Mouse (Mus musculus) hematopoietic stem cell, adult 5-6 weeks (primary cell): ENCODE results near the gene C1rb. TPM values are rescaled to one million over a fixed set of nuclear protein-coding genes. Genes with fewer than 3 reads are reported as not detected.
"Not testable (repeated sequence)": the region's sequence is repeated elsewhere in the genome, so short reads cannot be mapped to it uniquely, and the experiment has no call there.

Source experiments
- ATAC-seq, 2 experiments: fragments of 125-278 bp in 1 of 2; replicated peaks in 1 of 2; 2 replicates each; pipeline ENCODE4 v1.8.0; 2016 to 2017; ENCODE audit warnings: inconsistent platforms in 2 of 2, mild to moderate bottlenecking in 2 of 2, moderate number of reproducible peaks in 2 of 2, low read depth in 1 of 2, moderate TSS enrichment in 1 of 2; ENCODE audit not compliant: low FRiP score in 2 of 2, poor library complexity in 2 of 2, severe bottlenecking in 2 of 2, insufficient read depth in 1 of 2, low TSS enrichment in 1 of 2
- total RNA-seq: library from RNA; stranded (forward); fragments of 172-1452, 232-1000 nt; gene quantifications from 2 replicates; pipeline ENCODE4 v1.2.3, GENCODE M21; 2017

The C1rb gene
- total RNA-seq = not detected in 2 replicates

DNA sequence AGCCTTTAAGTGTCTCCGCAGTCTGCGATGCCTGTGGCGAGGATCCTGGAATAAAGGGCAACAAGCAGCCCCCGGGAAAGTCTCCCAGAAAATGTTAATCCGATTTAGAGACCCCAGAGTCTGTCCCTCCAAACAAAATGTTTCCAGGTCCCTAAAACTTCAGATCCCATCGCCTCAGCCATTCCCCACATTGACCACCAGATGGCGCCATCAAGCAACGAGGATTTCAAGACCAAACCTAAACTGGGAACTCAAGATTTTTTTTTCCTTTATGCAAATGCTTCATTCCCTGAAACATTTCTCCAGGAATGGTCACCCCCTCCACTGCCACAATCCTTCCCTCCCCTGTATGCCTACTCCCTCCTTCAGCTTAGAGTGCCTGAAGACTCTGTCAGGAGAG is at the start of gene C1rb:
TSS of gene C1rb (plus strand) at position 269 of the 400 bp plus-strand sequence.
- peak in 1 of 2 experiments; percentile 59; a peak in 2 of 4 replicates for ATAC-seq

- ATAC-seq = peak in 1 of 2 experiments; percentile 46; a peak in 1 of 4 replicates
Observed at GRCm38 (mm10) chr6:124522082-124522481, 48.0 kb upstream of the C1rb start.

GRCm38 (mm10) chr6:124527881-124528280 is 42.2 kb upstream of the C1rb start:
- no peak for ATAC-seq

DNA sequence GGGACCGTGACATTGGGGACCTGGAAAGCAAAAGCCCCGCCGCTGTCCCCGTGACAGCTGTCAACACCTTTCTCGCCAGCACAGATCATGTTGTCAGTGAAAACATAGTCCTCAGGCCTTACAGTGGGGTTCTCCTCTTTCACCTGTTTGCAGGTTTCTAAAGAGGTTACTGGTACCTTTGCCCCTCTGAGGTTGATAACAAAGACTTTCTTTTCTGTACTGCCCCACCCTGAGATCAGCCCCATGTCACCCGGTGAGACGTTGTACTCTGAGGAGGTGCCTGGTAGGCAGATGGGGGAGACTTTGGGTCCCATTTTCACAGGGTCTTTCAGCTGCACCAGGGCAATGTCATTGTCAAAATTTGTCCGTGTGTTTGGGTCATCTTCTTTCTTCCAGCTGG is 39.0 kb upstream of the C1rb start:
- ATAC-seq = no peak

- ATAC-seq = not testable (repeated sequence)
Observed at GRCm38 (mm10) chr6:124536125-124536829, 33.8 kb upstream of the C1rb start.

DNA sequence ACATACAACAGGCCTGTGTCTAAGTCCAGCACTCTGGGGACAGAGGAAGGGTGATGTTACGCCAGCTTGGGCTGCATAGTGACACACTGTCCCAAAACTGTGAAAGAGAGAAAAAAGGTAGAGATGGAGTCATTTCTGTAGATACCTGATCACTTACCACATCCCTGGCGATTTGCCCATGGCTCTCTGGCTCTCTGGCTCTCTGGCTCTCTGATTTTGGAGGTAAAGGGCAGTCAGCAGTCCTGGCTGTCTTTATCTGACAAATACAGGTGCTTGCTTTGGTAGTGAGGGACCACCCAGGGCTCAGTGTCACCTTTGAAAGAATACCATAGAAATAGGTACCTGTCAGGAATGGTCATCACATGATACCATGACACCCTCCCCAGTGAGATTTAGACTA is 28.9 kb upstream of the C1rb start:
- ATAC-seq = not testable (repeated sequence)

- peak; percentile 73 for ATAC-seq
Observed at GRCm38 (mm10) chr6:124542284-124542683, 27.8 kb upstream of the C1rb start, which contains the start of gene C1s1. TSS of gene C1s1 (minus strand) at chr6:124542359.

- no peak for ATAC-seq
Observed at GRCm38 (mm10) chr6:124544466-124544865, 25.6 kb upstream of the C1rb start.

DNA sequence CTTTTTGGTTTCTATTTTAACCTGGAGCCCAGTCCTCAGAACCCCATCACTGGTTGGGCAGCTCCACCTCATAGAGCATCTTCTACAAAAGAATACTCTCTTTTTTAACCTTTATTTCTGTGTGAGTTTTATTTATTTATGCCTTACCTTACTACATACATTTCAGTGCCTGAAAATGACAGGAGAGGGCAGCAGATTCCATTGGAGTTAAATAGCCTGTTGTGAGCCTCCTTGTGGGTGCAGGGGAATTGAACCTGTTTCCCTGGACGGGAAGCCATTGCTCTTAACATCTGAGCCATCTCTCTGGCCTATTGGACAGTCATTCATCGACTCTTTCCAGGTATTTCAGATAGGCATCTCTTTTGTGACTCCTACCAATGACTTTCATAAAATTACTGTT is 24.7 kb upstream of the C1rb start:
- no peak for ATAC-seq

- ATAC-seq = not testable (repeated sequence)
Observed at GRCm38 (mm10) chr6:124547979-124548378, 22.1 kb upstream of the C1rb start.

DNA sequence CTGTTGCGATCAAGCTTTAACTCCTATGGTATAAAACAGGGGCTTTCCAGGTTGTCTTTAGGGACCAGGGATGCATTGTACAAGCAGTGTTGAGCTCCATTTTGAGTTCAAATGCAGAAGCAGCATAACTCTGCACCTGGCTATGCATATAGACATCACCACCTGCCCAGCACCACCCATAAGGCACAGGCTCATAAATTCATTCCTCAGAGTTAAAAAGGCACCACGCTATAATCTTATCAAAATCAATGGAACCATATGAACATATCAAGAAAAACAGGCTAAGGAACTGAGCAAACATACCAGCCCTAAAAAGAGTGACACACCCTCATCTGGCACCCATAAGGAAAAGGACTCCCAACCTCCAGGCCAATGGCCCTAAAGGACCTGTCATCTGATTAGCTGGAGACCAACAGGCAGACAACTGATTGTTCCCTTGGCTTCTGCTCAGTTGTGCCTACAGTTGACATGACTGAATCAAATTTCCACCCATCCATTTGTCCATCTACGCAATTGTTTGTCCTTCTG is 21.0 kb upstream of the C1rb start:
- ATAC-seq = no peak

GRCm38 (mm10) chr6:124552766-124553165 is 17.3 kb upstream of the C1rb start:
- no peak for ATAC-seq

DNA sequence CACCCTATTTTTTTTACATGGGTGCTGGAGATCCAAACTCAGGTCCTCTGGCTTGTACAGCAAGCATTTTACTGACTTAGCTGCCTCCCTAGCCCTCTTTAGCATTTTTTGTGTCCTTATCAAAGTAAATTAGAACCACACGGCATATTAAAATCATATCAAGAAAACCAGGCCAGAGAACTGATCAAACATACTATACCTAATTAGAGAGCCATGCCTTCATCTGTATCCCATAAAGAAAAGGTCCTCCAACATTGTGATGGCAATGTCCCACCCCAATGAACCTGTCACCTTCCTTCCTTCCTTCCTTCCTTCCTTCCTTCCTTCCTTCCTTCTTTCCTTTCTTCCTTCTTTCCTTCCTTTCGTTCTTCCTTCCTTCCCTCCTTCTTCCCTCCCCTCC is 14.1 kb upstream of the C1rb start:
- not testable (repeated sequence) for ATAC-seq

DNA sequence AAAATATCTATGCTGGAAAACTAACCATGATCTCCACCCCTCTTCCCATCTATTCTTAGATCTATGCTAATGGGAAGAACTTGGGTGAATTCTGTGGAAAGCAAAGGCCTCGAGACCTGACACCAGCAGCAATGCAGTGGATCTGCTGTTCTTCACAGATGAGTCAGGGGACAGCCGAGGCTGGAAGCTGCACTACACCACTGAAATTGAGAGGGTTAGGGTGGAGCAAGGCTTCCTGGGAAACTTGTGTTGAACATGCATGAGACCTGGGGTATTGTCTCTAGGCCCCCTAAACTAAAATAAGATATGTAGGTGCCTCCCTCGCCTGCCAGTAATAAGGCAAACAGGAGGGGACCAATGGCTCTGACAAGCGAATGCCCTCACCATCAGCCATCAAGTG is 8.9 kb upstream of the C1rb start:
- not testable (repeated sequence) for ATAC-seq

- not testable (repeated sequence) for ATAC-seq
Observed at GRCm38 (mm10) chr6:124561611-124562010, 8.5 kb upstream of the C1rb start.

DNA sequence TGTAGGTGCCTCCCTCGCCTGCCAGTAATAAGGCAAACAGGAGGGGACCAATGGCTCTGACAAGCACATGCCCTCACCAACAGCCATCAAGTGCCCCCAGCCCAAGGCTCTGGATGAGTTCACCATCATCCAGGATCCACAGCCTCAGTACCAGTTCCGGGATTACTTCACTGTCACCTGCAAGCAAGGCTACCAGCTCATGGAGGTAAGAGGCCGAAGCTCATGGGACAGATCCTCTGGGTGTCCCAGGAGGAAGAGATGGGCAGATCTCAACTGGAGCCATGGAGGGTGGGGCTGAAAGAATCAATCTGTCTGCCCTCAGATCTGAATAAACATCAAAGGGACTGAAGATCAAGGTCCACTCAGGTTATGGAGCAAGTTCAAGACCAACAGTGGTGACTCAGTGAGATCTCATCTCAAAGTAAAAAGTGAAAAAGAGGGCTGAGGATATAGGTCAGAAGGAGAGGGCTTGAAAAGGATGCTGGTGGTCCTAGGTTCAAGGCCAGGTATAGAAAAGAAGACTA is 5.1 kb downstream of the C1rb start:
- not testable (repeated sequence) for ATAC-seq

DNA sequence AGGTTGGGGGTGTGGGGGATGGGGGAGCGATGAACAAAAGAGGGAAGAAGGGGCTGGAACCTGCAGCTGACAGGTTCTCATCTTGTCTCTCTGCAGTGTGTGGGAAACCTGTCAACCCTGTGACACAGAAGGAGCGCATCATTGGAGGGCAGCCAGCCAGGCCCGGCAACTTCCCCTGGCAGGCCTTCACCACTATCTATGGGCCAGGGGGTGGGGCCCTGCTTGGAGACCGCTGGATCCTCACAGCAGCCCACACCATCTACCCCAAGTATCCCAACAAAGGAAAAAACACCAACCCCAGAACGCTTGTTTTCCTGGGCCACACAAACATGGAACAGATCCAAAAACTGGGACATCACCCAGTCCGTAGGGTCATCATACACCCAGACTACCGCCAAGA is 10.1 kb downstream of the C1rb start:
- ATAC-seq = not testable (repeated sequence)

- ATAC-seq = no peak
Observed at GRCm38 (mm10) chr6:124582231-124582630, 12.1 kb downstream of the C1rb start.

DNA sequence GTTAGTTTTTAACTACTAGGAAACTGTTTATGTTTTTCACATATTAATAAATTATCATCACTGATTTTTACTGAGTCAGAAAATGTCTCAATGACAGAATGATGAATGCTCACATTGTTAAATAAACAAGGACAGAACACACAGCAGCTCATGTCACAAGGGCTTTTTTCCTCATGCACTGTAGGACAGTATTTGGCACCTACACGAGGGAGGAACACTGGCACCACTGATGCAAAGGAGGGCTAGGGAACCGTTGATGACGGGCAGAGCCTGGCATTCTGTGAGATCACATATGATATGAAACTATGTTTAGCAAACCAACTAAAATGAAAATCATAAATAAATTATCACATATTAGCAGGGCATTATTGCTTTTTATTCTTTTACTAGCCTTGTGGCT is 14.8 kb downstream of the C1rb start:
- ATAC-seq = no peak
